Mouse (Mus musculus) cerebellum, adult 9-10 months (tissue): ENCODE measurements around the gene Podxl2.

Source experiments
- DNase-seq: peaks from one replicate; pipeline ENCODE4 v3.0.0; 2022

The Podxl2 gene

DNA sequence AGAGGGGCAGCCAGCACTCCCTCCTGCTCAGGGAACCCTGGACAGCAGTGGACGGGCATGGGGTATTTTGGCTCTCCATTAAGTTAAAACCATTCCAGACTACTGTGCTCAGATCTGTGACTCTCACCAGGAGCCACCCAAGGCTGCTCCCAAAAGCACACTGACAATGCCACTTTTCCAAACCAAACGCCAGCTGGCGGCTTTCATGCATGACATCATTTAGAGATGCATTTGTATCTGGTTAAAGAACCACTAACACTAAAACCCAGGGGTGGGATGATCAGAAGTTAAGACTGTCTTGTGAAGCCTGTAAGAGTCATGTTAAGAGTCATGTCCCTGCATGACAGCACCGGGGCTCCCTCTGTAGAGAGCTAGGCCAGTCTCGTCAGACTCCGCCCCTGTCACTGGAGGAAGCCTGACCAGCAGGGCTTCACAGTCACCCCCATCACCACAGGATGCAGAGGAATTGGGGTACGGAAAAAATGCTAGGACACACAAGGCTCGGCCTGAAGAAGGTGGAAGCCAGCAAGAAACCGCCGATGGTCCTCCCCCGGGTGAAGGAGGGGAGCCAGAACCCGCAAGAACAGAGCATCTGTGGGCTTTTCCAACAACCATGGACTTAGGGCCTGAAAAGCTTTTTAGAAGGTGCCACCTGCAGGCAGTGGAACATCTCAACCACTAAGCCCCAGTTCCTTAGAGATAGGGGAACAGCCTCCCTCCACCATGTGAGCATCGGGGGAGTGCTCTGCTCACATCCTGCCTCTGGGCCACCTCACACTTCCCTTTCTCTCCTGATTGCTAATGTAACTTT is 47.2 kb downstream of the Podxl2 start:
- DNase-seq = no peak

GRCm38 (mm10) chr6:88826965-88827364 is 47.9 kb downstream of the Podxl2 start:
- no peak for DNase-seq

DNA sequence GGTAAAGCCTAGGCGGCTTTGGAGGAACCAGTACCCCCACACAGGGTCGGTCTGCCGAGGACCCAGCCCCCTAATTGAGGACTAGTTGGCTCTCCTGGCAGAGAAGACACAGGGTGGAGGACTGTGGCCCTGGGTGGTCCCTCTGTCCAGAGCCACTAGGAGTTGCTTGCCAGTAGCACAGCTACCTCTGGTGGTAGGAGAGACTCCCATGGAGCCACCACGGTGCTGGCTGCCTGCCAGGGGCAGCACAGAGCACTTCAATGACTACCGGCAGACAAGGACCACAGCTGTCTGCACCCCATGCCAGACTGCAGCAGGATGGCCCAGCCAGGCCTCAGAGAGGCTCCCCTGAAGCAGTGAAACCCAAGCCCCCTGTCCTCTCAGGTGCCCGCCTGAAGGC is 48.3 kb downstream of the Podxl2 start:
- DNase-seq = no peak

DNA sequence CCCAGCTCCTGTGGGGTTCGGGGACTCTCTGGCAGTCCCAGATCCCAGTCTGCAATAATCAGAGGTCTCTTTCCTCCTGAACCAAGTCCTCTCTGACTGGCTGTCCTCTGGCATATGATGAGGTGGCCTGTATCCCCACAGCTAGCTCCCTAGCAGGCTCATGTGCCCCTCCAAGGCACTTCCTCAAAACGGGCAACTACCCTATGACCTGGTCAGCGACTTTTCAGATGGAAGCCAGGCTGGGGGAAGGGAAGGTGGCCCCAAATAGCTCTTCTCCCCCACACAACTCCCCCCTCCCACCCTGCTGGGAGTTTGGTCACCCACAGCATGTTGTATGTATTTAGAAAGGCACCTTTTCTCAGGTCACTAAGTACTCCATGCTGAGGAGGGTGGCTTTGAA is 48.8 kb downstream of the Podxl2 start:
- DNase-seq = no peak

GRCm38 (mm10) chr6:88824183-88824582 is 50.7 kb downstream of the Podxl2 start:
- DNase-seq = no peak

DNA sequence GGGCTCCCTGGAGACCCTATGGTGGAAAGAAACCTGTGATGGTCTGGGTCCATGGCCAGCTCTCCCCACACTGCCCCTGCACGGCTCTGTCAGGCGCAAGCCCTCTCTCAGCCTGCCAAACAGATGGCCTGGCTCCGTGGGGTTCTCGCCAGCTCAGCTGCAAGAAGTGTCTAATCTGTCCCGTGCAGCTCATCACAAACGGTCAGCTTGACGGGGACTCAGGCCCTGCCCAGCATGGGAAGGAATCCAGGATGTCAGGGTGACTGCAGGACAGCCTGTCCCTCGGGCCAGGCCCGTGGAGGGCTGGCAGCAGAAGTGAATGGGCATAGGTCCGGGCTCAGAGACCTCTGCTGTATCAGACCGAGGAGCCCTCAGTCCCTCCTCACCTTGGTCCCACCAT is 52.9 kb downstream of the Podxl2 start:
- DNase-seq = peak; percentile 93

DNA sequence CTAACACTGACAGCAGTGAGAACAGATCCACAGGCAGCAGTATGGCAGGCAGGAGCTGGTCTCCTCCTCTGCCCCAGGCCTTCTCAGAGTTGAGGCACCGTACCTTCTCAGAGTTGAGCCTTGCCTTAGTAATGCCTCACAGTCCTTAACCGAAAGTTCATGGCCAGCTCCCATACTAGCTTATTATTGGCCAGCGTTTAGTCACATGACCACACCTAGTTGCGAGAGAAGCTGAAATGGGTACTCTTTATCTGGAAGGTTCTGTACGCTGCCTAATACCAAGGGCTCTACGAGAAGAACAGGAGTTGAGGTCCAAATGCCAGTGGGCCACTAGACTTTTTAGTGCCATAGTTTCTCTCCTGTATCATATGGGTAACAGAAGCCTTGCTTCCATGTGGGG is 53.5 kb downstream of the Podxl2 start:
- no peak for DNase-seq

DNA sequence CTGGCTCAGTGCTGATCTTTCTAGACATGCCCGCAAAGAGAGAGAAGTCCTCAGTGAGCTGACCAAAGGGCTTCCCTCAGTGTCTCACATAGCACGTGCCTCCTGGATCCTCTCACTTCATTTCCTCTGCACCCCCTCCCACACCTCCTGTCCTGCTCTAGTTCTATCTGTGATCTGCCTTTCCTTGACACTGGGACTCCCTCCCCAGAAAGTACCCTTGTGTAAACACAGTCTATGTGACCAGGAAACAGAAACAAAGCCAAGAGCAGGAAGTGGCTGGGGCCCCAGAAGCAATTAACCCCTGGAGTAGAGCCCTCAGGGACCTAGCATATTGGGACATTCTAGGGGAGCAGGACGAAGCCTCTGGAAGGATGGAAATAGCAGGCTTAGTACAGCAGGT is 54.0 kb downstream of the Podxl2 start:
- DNase-seq = no peak

DNA sequence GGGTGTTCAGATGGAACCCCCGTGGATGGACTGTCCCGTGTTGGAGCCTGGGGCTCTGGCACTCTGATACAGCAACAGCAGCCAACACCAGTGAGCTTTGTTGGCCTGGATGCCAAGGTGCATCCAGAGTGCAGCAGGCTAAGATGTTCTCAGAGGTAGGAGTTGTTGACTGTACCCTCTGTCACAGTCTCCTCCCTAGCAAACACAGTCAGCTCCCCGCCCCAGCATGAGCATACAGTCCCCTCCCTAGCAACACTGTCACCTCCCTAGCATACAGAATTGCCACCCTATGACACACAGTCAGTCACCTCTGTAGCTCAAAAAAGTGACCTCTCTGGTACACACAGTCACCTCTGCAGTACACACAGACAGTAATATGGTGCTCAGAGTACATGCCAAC is 57.9 kb downstream of the Podxl2 start:
- DNase-seq = no peak

DNA sequence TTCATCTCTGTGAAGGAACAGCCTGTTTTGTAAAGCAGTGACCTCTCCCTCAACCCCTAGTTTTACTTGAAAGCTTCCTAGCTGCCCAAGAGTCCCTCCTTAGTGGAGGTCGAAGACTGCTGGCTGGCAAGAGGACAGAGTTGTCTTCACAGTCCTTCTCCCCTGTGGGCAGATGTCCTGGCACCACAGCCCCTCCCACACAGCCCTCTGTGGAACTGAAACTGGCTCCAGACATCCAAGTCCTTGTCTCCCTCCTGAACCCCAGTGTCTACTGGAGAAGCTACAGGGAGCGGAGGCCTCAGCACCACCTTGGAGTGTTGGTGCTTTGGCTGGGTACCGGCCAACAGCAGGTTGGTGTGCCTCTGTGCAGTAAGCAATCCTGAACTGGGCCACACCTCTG is 59.4 kb downstream of the Podxl2 start:
- DNase-seq = no peak

DNA sequence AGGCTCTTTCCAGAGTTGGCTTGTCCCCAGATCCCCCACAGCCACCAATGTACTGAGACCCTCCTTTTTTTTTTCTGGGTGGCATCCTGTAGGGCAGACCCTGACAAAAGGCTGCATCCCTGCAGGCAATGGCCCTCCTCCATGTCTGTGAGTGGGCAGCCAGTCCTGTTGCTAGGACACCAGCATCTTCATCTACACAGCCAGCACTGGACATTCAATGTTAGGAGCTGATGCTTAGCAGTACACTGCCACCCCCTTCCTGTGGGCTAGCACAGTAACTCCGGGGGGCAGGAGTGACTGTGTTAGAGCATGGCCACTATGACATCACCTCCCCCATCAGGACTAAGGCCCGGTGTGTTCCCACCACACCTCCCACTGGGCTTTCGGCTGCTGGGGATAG is 59.8 kb downstream of the Podxl2 start:
- DNase-seq = no peak

DNA sequence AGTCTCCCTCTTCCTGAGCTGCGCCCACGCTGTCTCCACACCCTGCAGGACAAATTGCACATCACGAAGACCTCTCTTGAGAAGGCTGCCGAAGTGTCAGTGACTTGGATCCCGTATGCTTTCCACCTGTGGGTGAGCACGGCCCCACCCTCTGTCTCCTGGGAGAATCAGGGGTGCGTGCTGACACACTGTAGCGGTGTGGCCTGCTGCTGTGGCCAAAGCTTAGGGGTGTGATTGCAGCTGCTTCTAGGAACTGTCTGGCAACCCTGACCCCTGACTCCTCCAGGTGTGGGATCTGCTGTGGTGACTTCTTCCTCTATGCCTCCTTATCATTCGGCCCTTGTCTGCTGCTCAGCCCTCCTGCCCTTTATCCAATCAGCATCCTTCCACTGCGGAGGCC is 61.0 kb downstream of the Podxl2 start:
- DNase-seq = no peak

GRCm38 (mm10) chr6:88812886-88813285 is 62.0 kb downstream of the Podxl2 start:
- peak; percentile 82 for DNase-seq

GRCm38 (mm10) chr6:88811880-88812400 is 62.9 kb downstream of the Podxl2 start:
- no peak for DNase-seq

GRCm38 (mm10) chr6:88811396-88811795 is 63.4 kb downstream of the Podxl2 start:
- no peak for DNase-seq

DNA sequence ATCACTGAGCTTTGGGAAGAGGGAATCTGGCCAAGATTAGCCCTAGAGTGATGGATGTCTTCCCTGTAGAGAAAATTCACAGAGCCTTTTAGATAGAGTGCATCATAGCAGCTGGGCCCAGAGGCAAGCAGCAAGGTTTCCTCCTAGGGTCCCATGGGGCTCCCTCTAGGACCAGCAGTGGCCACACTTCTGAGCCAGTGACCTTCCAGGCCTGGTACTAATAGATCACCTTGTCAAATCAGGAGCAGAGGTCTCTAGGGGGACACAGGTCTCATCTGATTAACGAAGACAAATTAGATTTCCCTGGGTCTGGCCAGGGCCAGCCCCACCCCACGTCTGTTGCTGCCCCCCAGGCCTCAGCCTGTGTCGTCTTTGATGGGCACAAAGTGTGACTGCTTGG is 64.6 kb downstream of the Podxl2 start:
- DNase-seq = no peak

DNA sequence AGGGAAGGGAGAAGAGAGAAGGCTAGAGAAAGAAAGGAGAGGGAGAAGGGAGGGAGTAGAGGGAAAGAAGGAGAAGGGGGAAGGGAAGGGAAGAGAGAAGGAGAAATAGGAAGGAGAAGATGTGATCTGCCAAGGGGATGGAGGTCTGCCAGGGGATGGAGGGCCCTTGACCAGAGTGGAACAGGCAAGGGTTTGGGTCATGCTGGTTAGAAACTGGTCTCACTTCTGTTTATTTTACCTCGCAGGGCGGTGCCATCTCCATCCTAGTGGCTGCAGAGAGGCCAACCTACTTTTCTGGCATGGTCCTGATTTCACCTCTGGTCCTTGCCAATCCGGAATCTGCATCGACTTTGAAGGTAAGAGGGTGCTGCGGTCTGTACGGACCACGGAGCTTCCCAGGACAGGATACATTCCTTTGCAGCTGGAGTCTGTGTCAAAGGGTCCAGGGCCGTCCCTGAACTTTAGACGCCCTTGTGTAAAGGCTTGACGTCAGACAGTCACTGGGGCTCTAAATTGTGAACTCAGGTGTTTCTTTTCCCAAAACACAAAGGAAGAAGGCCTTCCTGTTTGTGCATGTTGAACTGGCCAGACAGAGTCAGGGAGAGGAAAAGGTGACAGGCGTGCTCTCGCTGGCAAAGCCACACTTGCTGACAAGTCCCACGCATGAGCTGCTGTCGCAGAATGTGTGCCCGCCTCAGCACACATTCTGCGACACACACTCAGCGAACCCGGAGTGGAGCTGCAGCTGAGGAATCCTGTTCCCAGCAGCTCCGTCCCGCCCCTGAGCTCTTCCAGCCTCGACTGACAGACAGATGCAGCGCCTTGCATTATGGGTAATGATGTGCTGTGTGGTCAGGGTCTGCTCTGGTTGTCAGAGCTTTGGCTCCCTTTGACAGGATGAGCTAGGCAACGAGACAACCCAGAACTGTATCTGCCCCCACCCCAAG is 65.5 kb downstream of the Podxl2 start:
- no peak for DNase-seq

- no peak for DNase-seq
Observed at GRCm38 (mm10) chr6:88804966-88805577, 69.8 kb downstream of the Podxl2 start.

- no peak for DNase-seq
Observed at GRCm38 (mm10) chr6:88803957-88804695, 70.7 kb downstream of the Podxl2 start.

DNA sequence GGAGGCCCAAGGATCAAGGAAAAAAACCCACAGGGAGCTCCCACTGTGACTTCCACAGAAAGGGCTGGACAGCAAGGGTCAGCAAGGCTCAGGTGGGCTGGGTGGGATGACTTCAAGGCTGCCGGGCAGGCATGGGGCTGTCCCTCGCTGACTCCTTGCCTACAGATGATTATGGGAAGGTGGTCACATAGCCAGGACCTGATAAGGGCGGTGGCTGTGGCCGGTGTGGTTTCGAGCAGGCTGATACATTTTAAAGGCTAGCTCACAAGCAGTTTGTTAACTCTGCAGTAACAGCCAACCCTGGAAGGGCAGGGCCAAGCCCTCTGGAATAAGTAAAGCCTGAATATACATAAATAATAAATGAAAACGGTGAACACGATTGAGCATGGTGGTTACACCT is 71.8 kb downstream of the Podxl2 start:
- no peak for DNase-seq

DNA sequence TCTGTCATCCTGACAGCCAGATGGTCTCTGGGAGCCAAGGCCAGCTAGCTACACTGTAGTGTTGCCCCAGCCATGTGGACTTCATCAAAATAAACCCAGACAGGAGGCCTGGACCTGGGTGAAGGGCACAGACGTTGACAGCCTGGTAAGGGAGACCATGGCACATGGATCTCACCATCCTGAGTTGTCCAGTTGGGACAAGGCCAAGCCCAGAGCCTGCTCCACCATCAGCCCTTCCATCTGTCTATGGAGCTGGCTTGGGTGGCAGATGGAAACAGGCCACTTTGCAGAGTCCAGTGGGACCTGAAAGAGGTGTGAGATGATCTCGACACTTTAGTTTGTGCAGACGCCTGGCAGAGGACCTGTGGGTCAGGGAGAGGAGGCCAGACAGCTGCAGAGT is 74.1 kb downstream of the Podxl2 start:
- peak; percentile 97 for DNase-seq

- peak; percentile 69 for DNase-seq
Observed at GRCm38 (mm10) chr6:88800191-88800590, 74.7 kb downstream of the Podxl2 start.

DNA sequence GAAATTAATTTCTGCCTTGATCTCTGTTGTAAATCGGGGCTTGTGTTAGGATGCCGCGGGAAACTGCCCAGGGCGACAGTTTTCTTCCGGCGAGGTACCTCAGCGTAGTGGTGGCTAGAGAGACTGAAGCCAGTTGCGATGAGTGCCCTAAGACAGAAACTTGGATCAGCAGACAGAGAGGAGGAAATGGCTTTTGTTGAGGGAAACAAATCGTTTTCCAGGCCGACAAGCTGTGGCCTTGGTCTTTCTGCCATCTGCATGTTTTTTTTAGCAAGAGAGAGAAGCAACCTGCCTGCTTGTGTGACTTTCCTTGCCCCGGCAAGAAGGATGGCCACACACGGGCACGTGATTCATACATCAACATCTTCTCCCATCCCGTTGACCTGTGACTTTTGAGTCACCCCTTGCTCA is 80.3 kb downstream of the Podxl2 start:
- peak; percentile 67 for DNase-seq
